Mouse (Mus musculus) erythroblast, embryonic 14.5 days (primary cell): Measurements from ENCODE around the gene Car12.

Experiments
- GATA1 ChIP-seq: IDR thresholded peaks from 2 replicates; pipeline ENCODE4 v1.6.1; 2012; ENCODE audit warnings: low read length, inconsistent platforms, mixed read lengths
- TAL1 ChIP-seq: IDR thresholded peaks from 3 replicates; pipeline ENCODE4 v1.6.1; 2012; ENCODE audit warnings: low read length, inconsistent platforms, mixed read lengths

GRCm38 (mm10) chr9:66725591-66725990 is 12.1 kb downstream of the Car12 start:
- TF ChIP-seq GATA1 (no peak), TAL1 (no peak)
